Mouse (Mus musculus) T-helper 2 cell (primary cell): Measurements from ENCODE around the gene Glrx.
"Not testable (repeated sequence)": the region's sequence is repeated elsewhere in the genome, so short reads cannot be mapped to it uniquely, and the experiment has no call there.

Experiments used
- in situ Hi-C: fragments of 300-600 bp; cut with MboI, MseI; formaldehyde crosslinking; loops from one replicate; pipeline ENCODE4 v1.15.1; 2025; ENCODE audit warnings: high pct_unique_total_duplicates

Glrx gene

GRCm38 (mm10) chr13:75833499-75833898 is 6.2 kb upstream of the Glrx start:
- in situ Hi-C loops, result no loop called here

DNA sequence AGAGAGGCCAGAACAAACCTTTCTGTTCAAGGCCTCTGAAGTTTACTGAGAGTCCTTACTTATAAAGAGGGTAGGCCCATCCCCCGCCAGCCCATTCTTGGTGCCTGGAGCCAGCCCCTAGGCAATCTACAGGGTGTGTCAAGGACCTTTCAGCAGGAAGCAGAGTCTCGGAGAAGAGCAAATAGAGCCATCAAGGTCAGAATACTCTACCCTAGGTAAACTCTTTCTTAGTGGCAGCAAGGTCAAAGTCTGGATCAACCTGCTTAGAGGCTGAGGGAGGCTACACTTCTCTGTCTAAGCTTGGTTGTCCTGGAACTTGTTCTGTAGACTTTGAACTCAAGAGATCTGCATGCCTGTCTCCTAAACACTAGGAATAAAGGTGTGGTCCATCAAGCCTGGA is 4.2 kb upstream of the Glrx start:
- in situ Hi-C loops, result no loop called here

- in situ Hi-C loops, result no loop called here
These were observed 1.2 kb upstream of the Glrx start for GRCm38 (mm10) chr13:75838506-75838905.

DNA sequence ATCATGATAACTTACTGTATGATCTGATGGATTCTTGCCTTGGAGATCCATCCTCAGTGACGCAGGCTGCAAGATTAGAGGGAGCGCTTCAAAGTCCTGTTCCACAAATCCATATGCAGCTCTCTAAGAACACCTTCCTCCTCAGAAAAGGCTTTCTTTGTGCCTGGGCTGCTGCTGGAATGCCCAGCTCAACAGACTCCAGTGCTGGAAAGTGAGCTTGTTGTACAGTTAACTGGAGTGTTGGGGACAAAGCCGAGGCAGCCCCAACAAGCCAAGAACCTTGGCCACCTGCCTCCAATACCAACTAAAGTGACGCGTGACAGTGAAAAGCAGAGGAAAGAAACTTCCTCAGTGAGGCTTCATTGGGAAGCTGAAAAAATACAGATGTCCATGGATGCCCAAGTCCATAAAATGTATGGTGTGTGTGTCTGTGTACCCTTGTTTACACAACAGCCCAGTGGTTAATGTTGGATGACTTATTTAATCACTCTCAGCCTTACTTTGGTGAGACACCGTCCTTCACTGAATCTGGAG is 1.2 kb downstream of the Glrx start:
- in situ Hi-C loops, result no loop called here

- in situ Hi-C loops, result no loop called here
These were observed 2.3 kb downstream of the Glrx start for GRCm38 (mm10) chr13:75841950-75842349.

DNA sequence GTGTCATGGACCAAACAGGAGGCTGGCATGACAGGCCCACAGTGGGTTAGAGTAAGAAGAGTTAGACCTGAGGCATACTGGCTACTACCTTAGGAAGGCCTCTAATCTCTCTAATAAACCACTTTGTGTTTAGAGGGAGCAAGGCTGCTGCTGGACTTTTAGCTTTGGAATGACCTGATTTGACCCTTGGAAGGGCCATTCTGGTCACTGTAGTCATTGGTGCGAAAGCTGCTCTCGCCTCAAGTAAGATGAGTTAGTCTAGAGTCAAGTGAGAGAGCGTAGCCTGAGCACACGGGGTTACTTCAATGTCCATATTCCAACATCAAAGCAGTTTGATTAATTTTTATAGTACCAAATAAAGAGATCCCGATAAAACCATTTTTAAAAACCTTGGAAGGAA is 3.7 kb downstream of the Glrx start:
- in situ Hi-C loops, result no loop called here

- in situ Hi-C loops, result no loop called here
These were observed 4.5 kb downstream of the Glrx start for GRCm38 (mm10) chr13:75843993-75844683.

- in situ Hi-C loops, result no loop called here
These were observed 5.3 kb downstream of the Glrx start for GRCm38 (mm10) chr13:75844833-75845518.

DNA sequence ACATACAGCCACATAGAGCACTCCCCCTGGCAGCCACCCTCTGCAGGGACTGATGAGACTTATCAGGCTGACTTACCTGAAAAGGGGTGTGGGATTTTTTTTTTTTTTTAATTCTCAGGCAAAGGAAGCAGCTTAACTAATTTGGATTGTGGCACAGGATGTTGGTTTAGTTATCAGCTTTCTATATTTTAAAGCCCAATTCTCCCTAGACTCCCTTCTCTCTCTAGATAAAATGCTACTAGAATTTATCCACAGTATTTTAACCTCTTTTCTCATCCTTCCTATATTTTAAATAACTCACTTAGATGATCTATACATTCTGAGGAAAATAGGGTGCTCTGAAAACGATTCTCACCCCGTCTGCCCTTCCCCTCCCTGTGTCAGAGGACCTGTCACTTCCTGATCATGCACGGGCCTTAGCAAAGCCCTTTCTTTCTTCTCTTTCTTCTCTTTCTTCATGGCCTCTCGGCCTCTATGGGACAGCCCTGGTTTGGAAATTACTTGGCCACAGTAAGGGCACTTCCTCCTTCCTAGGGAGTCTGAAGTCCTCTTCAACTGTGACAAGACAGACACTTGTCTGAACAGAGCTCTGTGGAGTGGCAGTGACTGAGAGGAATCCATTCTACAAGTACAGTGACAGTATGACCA is 6.0 kb downstream of the Glrx start:
- in situ Hi-C loops, result no loop called here

DNA sequence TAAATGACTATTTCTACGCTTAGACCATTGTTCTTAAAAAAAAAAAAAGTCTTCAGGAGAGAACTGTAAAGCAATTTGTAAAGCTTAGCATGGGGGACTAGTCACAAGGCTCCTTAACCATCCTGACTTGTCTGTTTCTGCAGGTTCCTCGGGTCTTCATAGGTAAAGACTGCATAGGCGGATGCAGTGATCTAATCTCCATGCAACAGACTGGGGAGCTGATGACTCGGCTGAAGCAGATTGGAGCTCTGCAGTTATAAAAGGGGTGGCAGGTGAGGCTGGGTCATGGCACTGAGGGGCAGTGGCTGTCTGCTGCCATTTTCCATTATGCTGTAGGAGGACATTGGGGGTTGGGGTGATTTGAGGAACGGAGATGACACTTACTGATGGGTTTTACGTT is 7.4 kb downstream of the Glrx start:
- in situ Hi-C loops, result no loop called here

GRCm38 (mm10) chr13:75852027-75852426 is 12.4 kb downstream of the Glrx start:
- in situ Hi-C loops, result no loop called here

- in situ Hi-C loops, result no loop called here
These were observed 13.4 kb downstream of the Glrx start for GRCm38 (mm10) chr13:75853118-75853517.

- in situ Hi-C loops, result no loop called here
These were observed 19.7 kb downstream of the Glrx start for GRCm38 (mm10) chr13:75859264-75859844.

DNA sequence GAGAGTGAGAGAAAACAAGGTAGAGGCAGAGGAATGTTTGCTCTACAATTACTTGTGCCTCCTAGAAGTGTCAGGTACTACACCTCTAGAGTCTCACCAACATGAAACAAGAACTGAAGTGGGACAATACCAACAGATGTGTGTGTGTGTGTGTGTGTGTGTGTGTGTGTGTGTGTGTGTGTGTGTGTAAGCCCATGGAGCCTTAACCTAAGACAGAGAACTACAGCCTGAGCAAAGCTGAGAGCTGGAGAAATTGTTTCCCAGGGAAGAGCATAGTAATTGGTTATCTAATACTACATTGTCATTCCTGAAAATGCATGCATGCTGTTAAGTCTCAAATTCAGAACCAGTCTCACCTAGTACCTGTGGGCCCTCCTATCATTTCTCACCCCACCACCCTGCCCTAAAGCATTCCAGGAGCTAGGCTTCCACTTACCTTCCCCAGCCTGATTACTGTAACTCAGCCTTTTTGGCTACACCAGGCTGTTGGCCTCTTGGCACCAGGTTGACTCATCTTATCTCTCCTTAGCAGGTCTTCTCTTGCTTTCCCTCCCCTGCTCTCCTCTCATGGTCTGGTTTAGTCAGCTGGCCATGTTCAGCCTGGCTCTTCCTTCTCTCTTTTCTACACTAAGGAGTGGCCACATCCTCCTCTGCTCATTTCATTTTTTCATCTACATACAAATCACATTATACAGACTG is 26.0 kb downstream of the Glrx start:
- in situ Hi-C loops, result no loop called here

GRCm38 (mm10) chr13:75867876-75868275 is 28.2 kb downstream of the Glrx start:
- in situ Hi-C loops, result no loop called here

DNA sequence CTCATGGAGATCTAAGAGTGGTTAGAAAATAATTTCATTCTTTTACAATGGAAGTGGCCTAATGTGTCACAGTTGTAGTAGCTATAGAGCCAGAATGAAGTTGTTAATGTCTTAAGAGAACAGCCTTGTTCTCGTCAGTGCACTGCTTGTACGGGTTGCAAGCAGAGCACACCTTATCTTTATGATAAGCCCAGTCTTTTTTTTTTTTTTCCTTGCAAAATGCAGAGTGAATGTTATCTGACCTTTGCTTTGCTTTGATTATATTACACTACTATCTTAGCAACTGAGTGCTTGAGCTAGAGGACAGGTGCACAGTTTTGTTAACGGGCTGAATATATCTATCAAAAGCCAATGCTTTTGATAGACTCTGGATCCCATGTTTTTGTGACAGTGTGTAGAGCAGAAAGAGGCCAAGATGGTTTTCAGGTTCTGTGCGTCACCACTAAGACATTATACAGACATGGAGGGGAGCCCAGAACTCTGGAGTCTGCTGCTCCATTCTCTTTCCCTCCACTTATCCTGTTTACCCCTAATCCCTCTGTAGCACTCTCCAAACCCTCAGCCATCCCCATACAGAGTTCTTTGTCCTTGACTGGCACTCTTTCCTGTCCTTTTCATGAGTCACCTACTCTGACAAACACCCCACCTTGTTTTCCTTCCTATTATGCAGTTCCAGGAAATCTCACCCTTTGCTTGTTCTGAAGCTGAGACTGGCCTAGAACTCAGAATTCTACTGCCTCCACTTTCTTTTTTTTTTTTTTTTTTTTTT is 35.1 kb downstream of the Glrx start:
- in situ Hi-C loops, result no loop called here

DNA sequence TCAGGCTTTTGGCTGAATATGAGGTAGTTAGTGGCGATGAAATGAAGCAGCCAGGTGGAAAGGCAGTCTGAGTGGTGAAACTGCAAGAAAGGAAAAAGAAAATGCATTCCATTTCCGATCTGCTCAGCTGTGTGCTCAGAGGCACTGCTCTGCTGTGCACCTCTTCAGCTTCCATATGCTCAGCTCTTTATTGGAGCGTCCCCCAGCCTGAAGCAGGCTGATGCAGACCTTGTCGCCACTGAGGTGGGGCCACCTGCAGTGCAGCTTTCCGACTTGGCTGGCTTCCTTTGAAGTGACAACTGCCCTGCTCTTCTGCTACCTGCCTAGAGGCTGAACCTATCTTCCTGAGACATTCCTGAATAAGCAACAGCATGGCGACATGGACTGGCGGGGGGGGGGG is 36.5 kb downstream of the Glrx start:
- in situ Hi-C loops, result not testable (repeated sequence)

DNA sequence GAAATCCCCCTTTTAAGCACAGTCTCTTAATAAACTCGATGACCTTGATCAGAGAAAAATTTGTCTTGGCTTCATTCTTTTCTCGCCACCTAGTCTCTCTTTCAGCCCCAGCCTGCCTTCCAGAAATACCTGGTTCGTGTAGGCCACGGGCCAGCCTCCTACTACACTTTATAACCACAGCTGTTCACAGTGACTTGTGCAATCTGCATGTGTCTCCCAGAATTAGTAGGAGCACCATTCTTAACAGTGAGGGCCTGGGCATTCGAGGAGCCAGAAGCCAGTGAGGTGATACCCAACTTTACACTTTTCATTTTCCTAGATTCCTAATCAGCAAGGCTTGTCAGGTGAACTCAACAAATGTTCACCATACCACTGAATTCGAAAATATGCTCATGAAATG is 36.9 kb downstream of the Glrx start:
- in situ Hi-C loops, result no loop called here

DNA sequence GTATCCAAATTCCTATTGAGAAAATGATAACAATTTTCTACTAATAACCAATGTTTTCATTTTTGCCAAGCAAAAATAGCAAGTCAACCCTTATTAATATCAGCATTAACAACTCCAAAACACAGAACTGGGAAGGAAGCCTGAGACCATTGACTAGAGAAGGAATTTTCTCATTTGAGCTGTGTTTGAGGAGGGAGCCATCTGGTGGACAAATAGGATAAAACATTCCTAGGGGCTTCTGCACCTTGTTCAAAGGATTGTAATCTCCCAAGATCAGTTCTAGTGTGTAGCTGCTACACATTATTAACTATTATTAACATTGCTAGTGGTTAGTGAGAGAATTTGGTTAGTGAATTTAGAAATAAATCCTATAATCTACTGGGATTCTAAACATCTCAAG is 38.2 kb downstream of the Glrx start:
- in situ Hi-C loops, result no loop called here

DNA sequence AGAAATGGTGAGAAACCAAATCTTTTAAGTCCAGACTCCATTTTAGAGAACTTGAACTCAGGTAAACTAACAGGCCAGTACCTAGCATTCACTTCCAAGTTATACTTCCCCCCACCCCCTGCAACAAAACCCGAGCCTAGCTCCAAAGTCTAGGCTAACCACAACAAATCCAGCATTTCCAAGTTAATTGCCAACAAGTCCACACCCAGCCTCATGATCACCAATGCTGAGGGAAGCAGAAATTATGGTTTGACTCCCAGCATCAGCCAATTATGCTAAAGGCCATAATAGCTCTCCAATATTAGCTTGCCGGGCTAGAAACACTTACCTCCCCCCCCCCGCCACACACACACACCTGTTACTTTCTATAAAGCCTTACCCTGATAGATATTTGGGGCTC is 40.1 kb downstream of the Glrx start:
- in situ Hi-C loops, result loop anchor here (10.0 kb wide), 1 partner anchor 645 kb away; no protein-coding TSS in a partner anchor

- in situ Hi-C loops, result loop anchor here (10.0 kb wide), 1 partner anchor 646 kb away; no protein-coding TSS in a partner anchor
These were observed 40.8 kb downstream of the Glrx start for GRCm38 (mm10) chr13:75880501-75880900.
